Mouse (Mus musculus): ENCODE data around the gene Rb1. TPM values are rescaled to one million over a fixed set of nuclear protein-coding genes. Genes with fewer than 3 reads are reported as not detected.

Rb1 gene
- polyA plus RNA-seq (2012; rRNA removed): 1.0 and 2.9 TPM in 2 replicates

DNA sequence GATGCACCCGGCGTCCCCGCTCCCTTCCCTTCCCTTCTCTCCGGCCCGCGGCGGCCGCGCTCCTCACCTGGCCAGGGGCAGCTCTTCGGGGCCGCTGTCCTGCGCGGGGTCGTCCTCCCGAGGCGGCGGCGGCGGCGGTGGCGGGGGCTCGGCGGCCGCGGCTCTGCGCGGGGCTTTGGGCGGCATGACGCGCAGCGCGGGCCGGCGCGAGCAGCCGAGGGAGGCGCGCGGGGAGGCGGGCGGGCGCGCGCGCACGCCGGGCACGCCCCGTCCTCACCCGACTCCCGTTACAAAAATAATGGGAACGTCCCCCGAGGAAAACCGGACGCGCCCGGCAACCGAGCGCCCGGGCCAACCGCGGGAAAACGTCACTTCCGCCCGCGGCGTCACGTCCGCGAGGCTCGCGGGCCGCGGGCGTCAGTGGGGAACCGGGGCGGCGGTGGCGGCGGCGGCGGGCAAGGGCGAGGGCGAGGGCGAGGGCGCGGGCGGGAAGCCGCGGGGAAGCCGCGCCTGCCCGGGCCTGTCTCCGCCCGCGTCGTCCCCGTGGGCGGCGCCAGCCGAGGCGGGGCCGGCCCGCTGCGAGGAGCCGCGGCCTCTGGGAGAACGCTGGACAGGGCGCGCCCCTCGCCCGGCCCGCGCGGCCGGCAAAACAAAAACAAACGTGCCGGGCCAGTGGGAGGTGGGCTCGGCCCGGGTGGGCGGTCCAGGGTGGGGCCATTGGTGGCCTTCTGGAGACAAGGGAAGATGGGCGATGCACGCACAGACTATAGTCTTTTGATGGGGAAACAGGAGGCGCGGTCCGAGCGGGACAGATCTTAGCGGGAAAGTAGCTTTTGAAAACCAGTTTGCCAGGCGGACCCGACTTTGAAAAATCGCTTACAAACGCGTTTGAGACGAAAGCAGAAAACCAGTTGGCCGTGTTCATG is at the start of gene Rb1:
Gene Rb1 (minus strand): TSS at position 367 of the 926 bp plus-strand sequence.
- under 1% methylated on average over 134 of the region's 135 CpGs for WGBS
- TF ChIP-seq POLR2A (IDR thresholded peaks at IDR 0.05; ENCODE audit: low read depth, low read length) (peak; percentile 13; the same call in 1 of the 2 replicates), CTCF (IDR thresholded peaks at IDR 0.05; ENCODE audit: extremely low read depth, insufficient read length, insufficient replicate concordance, low read depth, low read length) (no peak)
- Histone ChIP-seq H3K27me3 (ENCODE audit: control insufficient read depth, insufficient read depth, low read length) (no peaks in the 10 kb centered on the region), H3K4me3 (ENCODE audit: low read depth, low read length) (peak within 1 kb of the TSS; percentile 99), H3K27ac (ENCODE audit: insufficient read depth, low read depth, low read length) (peak within 1 kb of the TSS; percentile 84), H3K36me3 (ENCODE audit: control insufficient read depth, insufficient read depth, low read length) (peaks cover 4% of the 10 kb centered on the region), H3K4me1 (ENCODE audit: control insufficient read depth, insufficient read depth, insufficient read length, low read length) (peaks cover 4% of the 10 kb centered on the region; the same call in 1 of the 2 replicates)

DNA sequence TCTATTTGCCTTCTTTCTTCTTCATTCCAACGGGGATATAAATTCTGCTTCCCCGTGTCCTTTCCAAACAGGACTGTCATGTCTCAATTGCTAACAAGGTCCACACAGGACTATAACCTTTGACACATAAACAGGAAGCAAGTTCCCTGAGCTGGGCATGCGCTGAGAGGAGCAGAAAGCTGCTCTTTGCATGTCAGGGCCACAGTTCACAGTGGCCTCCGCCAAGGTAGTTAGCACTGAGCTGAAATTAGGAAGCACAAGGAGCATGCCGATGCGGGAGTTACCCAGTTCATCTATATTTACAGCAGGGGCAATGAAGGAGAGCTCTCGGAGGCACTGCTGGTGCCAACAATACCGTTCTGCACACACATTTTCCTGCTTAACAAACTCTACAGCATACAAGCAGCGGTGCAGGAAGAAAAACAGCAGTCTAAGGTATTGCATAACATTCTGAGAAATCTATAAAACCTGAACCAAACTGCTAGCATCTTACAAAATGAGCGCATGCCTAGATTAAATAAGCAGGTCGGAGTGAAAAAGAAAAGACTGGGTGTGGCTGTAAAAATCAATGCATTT is 48.8 kb upstream of the Rb1 start:
- Histone ChIP-seq H3K4me1 (ENCODE audit: control insufficient read depth, insufficient read depth, insufficient read length, low read length) (peaks cover 39% of the 10 kb centered on the region), H3K27me3 (ENCODE audit: control insufficient read depth, insufficient read depth, low read length) (no peaks in the 10 kb centered on the region), H3K4me3 (ENCODE audit: low read depth, low read length) (peak overlapping the region; percentile 11; the same call in 1 of the 2 replicates), H3K27ac (ENCODE audit: insufficient read depth, low read depth, low read length) (peak overlapping the region; percentile 95), H3K36me3 (ENCODE audit: control insufficient read depth, insufficient read depth, low read length) (peaks cover 38% of the 10 kb centered on the region)
- no peak for TF ChIP-seq POLR2A (IDR thresholded peaks at IDR 0.05; ENCODE audit: low read depth, low read length)
- TF ChIP-seq CTCF (IDR thresholded peaks at IDR 0.05; ENCODE audit: extremely low read depth, insufficient read length, insufficient replicate concordance, low read depth, low read length): no peak
- WGBS: 8% methylated on average over 11 of the region's 11 CpGs

DNA sequence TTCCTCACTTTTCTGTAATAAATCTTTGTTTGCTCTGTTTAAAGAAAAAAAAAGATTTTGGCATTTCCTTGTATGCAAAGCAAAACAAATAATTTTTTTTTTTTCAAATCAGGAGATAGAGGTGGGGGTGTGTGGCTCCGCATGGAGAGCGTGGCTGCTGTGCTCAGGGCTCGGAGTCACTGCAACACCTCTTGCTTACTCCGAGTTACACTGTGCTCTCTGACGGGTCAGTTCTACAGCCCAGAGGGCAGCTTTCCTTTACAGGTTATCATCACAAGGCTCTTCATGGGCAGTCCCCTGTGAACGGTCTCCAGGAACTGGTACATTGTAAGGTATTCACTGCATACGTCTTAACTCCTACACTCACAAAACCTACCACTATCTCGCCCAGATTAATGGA is 48.0 kb upstream of the Rb1 start:
- Histone ChIP-seq H3K36me3 (ENCODE audit: control insufficient read depth, insufficient read depth, low read length) (peaks cover 32% of the 10 kb centered on the region), H3K27me3 (ENCODE audit: control insufficient read depth, insufficient read depth, low read length) (no peaks in the 10 kb centered on the region), H3K27ac (ENCODE audit: insufficient read depth, low read depth, low read length) (peak overlapping the region; percentile 95), H3K4me1 (ENCODE audit: control insufficient read depth, insufficient read depth, insufficient read length, low read length) (peaks cover 43% of the 10 kb centered on the region), H3K4me3 (ENCODE audit: low read depth, low read length) (no peak overlapping the region)
- TF ChIP-seq POLR2A (IDR thresholded peaks at IDR 0.05; ENCODE audit: low read depth, low read length): no peak
- TF ChIP-seq CTCF (IDR thresholded peaks at IDR 0.05; ENCODE audit: extremely low read depth, insufficient read length, insufficient replicate concordance, low read depth, low read length): no peak
- 62% methylated on average over 8 of the region's 8 CpGs for WGBS

DNA sequence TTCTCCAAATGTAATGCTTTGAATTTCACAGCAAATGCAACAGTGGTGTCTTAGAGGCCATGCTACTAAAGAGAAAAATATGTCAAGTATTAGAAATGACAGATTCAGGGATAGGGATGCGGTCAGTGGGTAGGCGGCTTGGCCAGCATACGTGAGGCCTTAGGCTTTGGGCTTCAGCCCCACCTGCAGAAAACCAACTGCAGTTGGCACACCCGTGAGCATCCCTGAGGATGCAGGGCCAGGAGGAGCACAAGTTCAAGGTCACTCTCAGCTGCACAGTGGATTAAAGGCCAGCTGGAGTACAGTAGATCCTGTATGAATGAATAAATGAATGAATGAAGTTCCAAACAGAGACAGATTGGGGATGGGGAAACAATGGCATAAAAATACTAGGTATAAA is 47.4 kb upstream of the Rb1 start:
- TF ChIP-seq POLR2A (IDR thresholded peaks at IDR 0.05; ENCODE audit: low read depth, low read length) (no peak), CTCF (IDR thresholded peaks at IDR 0.05; ENCODE audit: extremely low read depth, insufficient read length, insufficient replicate concordance, low read depth, low read length) (no peak)
- 85% methylated on average over 4 of the region's 4 CpGs for WGBS
- H3K4me1 ChIP-seq (ENCODE audit: control insufficient read depth, insufficient read depth, insufficient read length, low read length): peaks cover 46% of the 10 kb centered on the region
- no peaks in the 10 kb centered on the region for H3K27me3 ChIP-seq (ENCODE audit: control insufficient read depth, insufficient read depth, low read length)
- peaks cover 34% of the 10 kb centered on the region for H3K36me3 ChIP-seq (ENCODE audit: control insufficient read depth, insufficient read depth, low read length)
- no peak overlapping the region for H3K27ac ChIP-seq (ENCODE audit: insufficient read depth, low read depth, low read length)
- no peak overlapping the region for H3K4me3 ChIP-seq (ENCODE audit: low read depth, low read length)

DNA sequence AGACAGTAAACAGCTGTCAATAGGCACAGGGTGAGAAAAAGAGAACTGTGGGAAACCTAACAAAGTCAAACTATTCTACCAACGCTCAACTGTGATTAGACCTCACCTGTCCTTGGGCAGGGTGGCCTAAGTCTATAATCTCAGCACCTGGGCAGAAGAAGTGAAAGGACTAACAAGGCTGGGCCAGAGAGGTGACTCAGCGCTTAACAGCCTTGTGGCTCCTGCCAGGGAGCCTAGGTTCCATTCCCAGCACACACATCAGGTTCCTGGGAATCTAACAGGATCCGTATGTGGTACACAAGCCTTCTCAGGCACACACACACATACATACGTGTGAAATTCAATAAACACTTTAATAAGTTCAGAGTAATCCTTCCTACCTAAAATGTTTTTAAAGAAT is 46.0 kb upstream of the Rb1 start:
- H3K27ac ChIP-seq (ENCODE audit: insufficient read depth, low read depth, low read length): peak overlapping the region; percentile 85
- H3K4me3 ChIP-seq (ENCODE audit: low read depth, low read length): no peak overlapping the region
- peaks cover 40% of the 10 kb centered on the region for H3K36me3 ChIP-seq (ENCODE audit: control insufficient read depth, insufficient read depth, low read length)
- H3K4me1 ChIP-seq (ENCODE audit: control insufficient read depth, insufficient read depth, insufficient read length, low read length): peaks cover 46% of the 10 kb centered on the region
- TF ChIP-seq CTCF (IDR thresholded peaks at IDR 0.05; ENCODE audit: extremely low read depth, insufficient read length, insufficient replicate concordance, low read depth, low read length): no peak
- TF ChIP-seq POLR2A (IDR thresholded peaks at IDR 0.05; ENCODE audit: low read depth, low read length): no peak
- no peaks in the 10 kb centered on the region for H3K27me3 ChIP-seq (ENCODE audit: control insufficient read depth, insufficient read depth, low read length)
- WGBS: 69% methylated on average over 4 of the region's 4 CpGs

DNA sequence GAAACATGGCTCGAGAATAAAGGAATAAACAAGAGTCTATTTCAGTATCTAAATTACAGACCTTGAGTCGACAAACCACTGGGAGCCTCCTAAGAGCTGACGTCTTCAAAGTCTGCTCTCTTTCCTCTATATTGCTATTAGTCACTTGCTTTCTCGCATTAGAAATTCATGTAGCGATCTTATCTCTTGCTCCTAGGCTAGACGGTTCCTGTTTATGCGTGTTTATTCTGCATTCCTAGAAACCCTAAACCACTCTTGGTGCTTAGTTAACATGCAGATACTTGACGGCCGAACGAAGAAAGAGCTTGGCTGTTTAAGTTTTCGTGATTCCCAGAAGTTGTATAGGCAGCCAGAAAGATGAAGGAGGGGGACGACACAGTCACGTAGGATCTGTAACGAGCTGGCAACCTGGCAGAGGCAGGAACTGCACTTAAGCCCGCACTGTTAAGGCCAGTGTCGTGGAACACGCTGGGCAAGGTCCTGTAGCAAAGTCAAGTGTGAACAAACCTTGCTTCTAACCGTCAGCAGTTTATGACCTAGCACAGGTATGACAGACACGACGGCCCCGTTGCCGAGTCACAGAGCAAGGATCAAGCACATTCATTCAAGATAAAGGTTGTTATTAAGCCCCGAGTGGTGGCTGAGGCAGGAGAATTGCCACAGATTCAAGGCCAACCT is 45.2 kb upstream of the Rb1 start:
- peaks cover 44% of the 10 kb centered on the region for H3K4me1 ChIP-seq (ENCODE audit: control insufficient read depth, insufficient read depth, insufficient read length, low read length)
- no peaks in the 10 kb centered on the region for H3K27me3 ChIP-seq (ENCODE audit: control insufficient read depth, insufficient read depth, low read length)
- peaks cover 45% of the 10 kb centered on the region for H3K36me3 ChIP-seq (ENCODE audit: control insufficient read depth, insufficient read depth, low read length)
- peak overlapping the region; percentile 85 for H3K27ac ChIP-seq (ENCODE audit: insufficient read depth, low read depth, low read length)
- H3K4me3 ChIP-seq (ENCODE audit: low read depth, low read length): no peak overlapping the region
- TF ChIP-seq CTCF (IDR thresholded peaks at IDR 0.05; ENCODE audit: extremely low read depth, insufficient read length, insufficient replicate concordance, low read depth, low read length) (no peak), POLR2A (IDR thresholded peaks at IDR 0.05; ENCODE audit: low read depth, low read length) (no peak)
- whole genome bisulfite sequencing: 56% methylated on average over 23 of the region's 23 CpGs
